Mouse (Mus musculus) heart, adult 11 months (tissue): ENCODE measurements around the gene Fsip1.

Experiments
- DNase-seq: peaks from one replicate; pipeline ENCODE4 v3.0.0; 2022

The Fsip1 gene

DNA sequence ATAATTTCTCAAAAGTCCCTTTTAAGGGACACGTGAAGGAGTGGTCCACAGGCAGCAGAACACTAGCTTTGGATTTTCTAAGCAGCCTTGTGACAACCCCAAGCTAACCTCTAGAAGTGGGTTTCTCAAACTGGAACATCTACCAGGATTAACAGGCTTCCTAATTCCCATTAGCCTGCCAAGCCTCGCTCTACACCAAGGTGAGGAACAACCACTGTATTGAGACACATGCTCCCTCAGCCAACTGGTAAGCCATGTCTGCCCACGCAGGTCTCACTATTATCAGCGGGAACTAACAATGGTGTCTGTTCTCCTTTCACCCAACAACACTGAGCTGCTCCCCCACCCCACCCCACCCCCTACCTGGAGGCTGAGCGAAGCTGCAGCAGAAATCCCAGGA, 175.2 kb downstream of the Fsip1 start:
- DNase-seq: no peak
